Mouse (Mus musculus): ENCODE measurements around the gene Smc1b. TPM values are rescaled to one million over a fixed set of nuclear protein-coding genes. Genes with fewer than 3 reads are reported as not detected.

Smc1b gene
- polyA plus RNA-seq (2012; ENCODE audit: insufficient read depth, insufficient read length, missing spikeins) = not detected in 2 replicates

GRCm38 (mm10) chr15:85131275-85132192, at the start of gene Smc1b, which contains the start of gene Ribc2:
Smc1b (minus strand) TSS chr15:85131964.
Ribc2 (plus strand) TSS chr15:85132078.
- no peak for TF ChIP-seq POLR2A (IDR thresholded peaks at IDR 0.05; ENCODE audit: borderline replicate concordance, low read depth, low read length)
- TF ChIP-seq CTCF (IDR thresholded peaks at IDR 0.05; ENCODE audit: low read depth, low read length) = no peak
- Histone ChIP-seq H3K4me3 (ENCODE audit: insufficient read depth, low read length) (peak within 1 kb of the TSS; percentile 28), H3K4me1 (ENCODE audit: control insufficient read depth, insufficient read depth, low read length) (peaks cover 8% of the 10 kb centered on the region), H3K27ac (ENCODE audit: insufficient read depth, low read depth, low read length) (no peak within 1 kb of the TSS)

GRCm38 (mm10) chr15:85180368-85180767, 48.6 kb upstream of the Smc1b start:
- TF ChIP-seq CTCF (IDR thresholded peaks at IDR 0.05; ENCODE audit: low read depth, low read length) = no peak
- TF ChIP-seq POLR2A (IDR thresholded peaks at IDR 0.05; ENCODE audit: borderline replicate concordance, low read depth, low read length) = no peak
- H3K4me3 ChIP-seq (ENCODE audit: insufficient read depth, low read length) = no peak overlapping the region
- H3K27ac ChIP-seq (ENCODE audit: insufficient read depth, low read depth, low read length) = no peak overlapping the region
- no peaks in the 10 kb centered on the region for H3K4me1 ChIP-seq (ENCODE audit: control insufficient read depth, insufficient read depth, low read length)

- TF ChIP-seq POLR2A (IDR thresholded peaks at IDR 0.05; ENCODE audit: borderline replicate concordance, low read depth, low read length) (no peak), CTCF (IDR thresholded peaks at IDR 0.05; ENCODE audit: low read depth, low read length) (no peak)
- no peak overlapping the region for H3K4me3 ChIP-seq (ENCODE audit: insufficient read depth, low read length)
- H3K27ac ChIP-seq (ENCODE audit: insufficient read depth, low read depth, low read length) = no peak overlapping the region
- no peaks in the 10 kb centered on the region for H3K4me1 ChIP-seq (ENCODE audit: control insufficient read depth, insufficient read depth, low read length)
Observed at GRCm38 (mm10) chr15:85179528-85180180, 47.9 kb upstream of the Smc1b start.

GRCm38 (mm10) chr15:85178172-85178571, 46.4 kb upstream of the Smc1b start:
- no peak for TF ChIP-seq CTCF (IDR thresholded peaks at IDR 0.05; ENCODE audit: low read depth, low read length)
- no peak for TF ChIP-seq POLR2A (IDR thresholded peaks at IDR 0.05; ENCODE audit: borderline replicate concordance, low read depth, low read length)
- no peak overlapping the region for H3K4me3 ChIP-seq (ENCODE audit: insufficient read depth, low read length)

GRCm38 (mm10) chr15:85177576-85177975, 45.8 kb upstream of the Smc1b start:
- Histone ChIP-seq H3K4me3 (ENCODE audit: insufficient read depth, low read length) (no peak overlapping the region), H3K27ac (ENCODE audit: insufficient read depth, low read depth, low read length) (no peak overlapping the region), H3K4me1 (ENCODE audit: control insufficient read depth, insufficient read depth, low read length) (no peaks in the 10 kb centered on the region)
- TF ChIP-seq POLR2A (IDR thresholded peaks at IDR 0.05; ENCODE audit: borderline replicate concordance, low read depth, low read length) = no peak

More at GRCm38 (mm10) chr15:85178172-85178571, 46.4 kb upstream of the Smc1b start:
- no peak overlapping the region for H3K27ac ChIP-seq (ENCODE audit: insufficient read depth, low read depth, low read length)
- H3K4me1 ChIP-seq (ENCODE audit: control insufficient read depth, insufficient read depth, low read length) = no peaks in the 10 kb centered on the region

GRCm38 (mm10) chr15:85174060-85174459, 42.3 kb upstream of the Smc1b start:
- no peaks in the 10 kb centered on the region for H3K4me1 ChIP-seq (ENCODE audit: control insufficient read depth, insufficient read depth, low read length)
- H3K4me3 ChIP-seq (ENCODE audit: insufficient read depth, low read length) = no peak overlapping the region
- TF ChIP-seq POLR2A (IDR thresholded peaks at IDR 0.05; ENCODE audit: borderline replicate concordance, low read depth, low read length) = no peak
- no peak for TF ChIP-seq CTCF (IDR thresholded peaks at IDR 0.05; ENCODE audit: low read depth, low read length)
- no peak overlapping the region for H3K27ac ChIP-seq (ENCODE audit: insufficient read depth, low read depth, low read length)

- Histone ChIP-seq H3K4me3 (ENCODE audit: insufficient read depth, low read length) (no peak overlapping the region), H3K4me1 (ENCODE audit: control insufficient read depth, insufficient read depth, low read length) (no peaks in the 10 kb centered on the region), H3K27ac (ENCODE audit: insufficient read depth, low read depth, low read length) (no peak overlapping the region)
- no peak for TF ChIP-seq POLR2A (IDR thresholded peaks at IDR 0.05; ENCODE audit: borderline replicate concordance, low read depth, low read length)
- no peak for TF ChIP-seq CTCF (IDR thresholded peaks at IDR 0.05; ENCODE audit: low read depth, low read length)
Observed at GRCm38 (mm10) chr15:85173425-85173824, 41.7 kb upstream of the Smc1b start.

GRCm38 (mm10) chr15:85172054-85172453, 40.3 kb upstream of the Smc1b start:
- H3K4me3 ChIP-seq (ENCODE audit: insufficient read depth, low read length) = no peak overlapping the region
- H3K4me1 ChIP-seq (ENCODE audit: control insufficient read depth, insufficient read depth, low read length) = no peaks in the 10 kb centered on the region
- TF ChIP-seq CTCF (IDR thresholded peaks at IDR 0.05; ENCODE audit: low read depth, low read length) = no peak
- no peak for TF ChIP-seq POLR2A (IDR thresholded peaks at IDR 0.05; ENCODE audit: borderline replicate concordance, low read depth, low read length)
- no peak overlapping the region for H3K27ac ChIP-seq (ENCODE audit: insufficient read depth, low read depth, low read length)

GRCm38 (mm10) chr15:85167086-85167679, 35.4 kb upstream of the Smc1b start:
- no peak for TF ChIP-seq POLR2A (IDR thresholded peaks at IDR 0.05; ENCODE audit: borderline replicate concordance, low read depth, low read length)
- TF ChIP-seq CTCF (IDR thresholded peaks at IDR 0.05; ENCODE audit: low read depth, low read length) = no peak
- Histone ChIP-seq H3K27ac (ENCODE audit: insufficient read depth, low read depth, low read length) (no peak overlapping the region), H3K4me3 (ENCODE audit: insufficient read depth, low read length) (no peak overlapping the region), H3K4me1 (ENCODE audit: control insufficient read depth, insufficient read depth, low read length) (no peaks in the 10 kb centered on the region)
